Mouse (Mus musculus) brown adipose tissue, adult 24 weeks (tissue): Measurements from ENCODE around the gene Ipmk. TPM values are rescaled to one million over a fixed set of nuclear protein-coding genes. Genes with fewer than 3 reads are reported as not detected.

Source experiments
- H3K27ac ChIP-seq: fragments of 200-500 bp; replicated peaks from 2 replicates; pipeline ENCODE4 v1.5.1; 2012; ENCODE audit warnings: low read depth, mild to moderate bottlenecking, low read length
- H3K4me1 ChIP-seq: fragments of 200-500 bp; 2 replicates; pipeline ENCODE4 v1.6.1; 2012; ENCODE audit warnings: low read length, mixed read lengths; ENCODE audit not compliant: control insufficient read depth, insufficient read depth, insufficient read length
- H3K4me3 ChIP-seq: fragments of 200-500 bp; 2 replicates; pipeline ENCODE4 v1.5.1; 2012; ENCODE audit warnings: low read depth, mild to moderate bottlenecking, low read length, moderate library complexity; ENCODE audit not compliant: insufficient read depth
- polyA plus RNA-seq: library from polyadenylated mRNA; stranded (reverse); fragments of >200 nt; gene quantifications from 2 replicates; pipeline ENCODE4 v1.2.4, GENCODE M21; 2012; ENCODE audit not compliant: missing spikeins, insufficient read depth, insufficient read length

Gene Ipmk
- polyA plus RNA-seq, 1 experiment: 5.1 TPM

- Histone ChIP-seq H3K27ac (no peak overlapping the region), H3K4me1 (peaks cover 3% of the 10 kb centered on the region), H3K4me3 (peak overlapping the region; percentile 65)
Measured at GRCm38 (mm10) chr10:71346722-71347508, 648 bp upstream of the Ipmk start.

GRCm38 (mm10) chr10:71347964-71348636, 537 bp downstream of the Ipmk start:
- H3K4me1 ChIP-seq: peaks cover 3% of the 10 kb centered on the region
- peak overlapping the region; percentile 83 for H3K4me3 ChIP-seq
- peak overlapping the region; percentile 64 for H3K27ac ChIP-seq

- no peak overlapping the region for H3K27ac ChIP-seq
Measured at GRCm38 (mm10) chr10:71348637-71349280, 1.2 kb downstream of the Ipmk start.

GRCm38 (mm10) chr10:71349290-71349689, 1.7 kb downstream of the Ipmk start:
- H3K4me3 ChIP-seq: no peak overlapping the region
- no peak overlapping the region for H3K27ac ChIP-seq
- peaks cover 3% of the 10 kb centered on the region for H3K4me1 ChIP-seq

More at GRCm38 (mm10) chr10:71348637-71349280, 1.2 kb downstream of the Ipmk start:
- Histone ChIP-seq H3K4me3 (peak overlapping the region; percentile 83), H3K4me1 (peaks cover 3% of the 10 kb centered on the region)

- no peak overlapping the region for H3K4me3 ChIP-seq
- peaks cover 3% of the 10 kb centered on the region; the same call in 1 of the 2 replicates for H3K4me1 ChIP-seq
- H3K27ac ChIP-seq: no peak overlapping the region
Measured at GRCm38 (mm10) chr10:71351301-71351700, 3.7 kb downstream of the Ipmk start.

- Histone ChIP-seq H3K4me3 (no peak overlapping the region), H3K27ac (no peak overlapping the region)
Measured at GRCm38 (mm10) chr10:71353850-71354249, 6.3 kb downstream of the Ipmk start.

GRCm38 (mm10) chr10:71354947-71355346, 7.4 kb downstream of the Ipmk start:
- Histone ChIP-seq H3K4me3 (no peak overlapping the region), H3K27ac (no peak overlapping the region), H3K4me1 (no peaks in the 10 kb centered on the region)

More at GRCm38 (mm10) chr10:71353850-71354249, 6.3 kb downstream of the Ipmk start:
- H3K4me1 ChIP-seq: peaks cover 2% of the 10 kb centered on the region; the same call in 1 of the 2 replicates

- H3K4me3 ChIP-seq: no peak overlapping the region
- H3K27ac ChIP-seq: no peak overlapping the region
- H3K4me1 ChIP-seq: peaks cover 2% of the 10 kb centered on the region; the same call in 1 of the 2 replicates
Measured at GRCm38 (mm10) chr10:71361044-71361443, 13.5 kb downstream of the Ipmk start.

GRCm38 (mm10) chr10:71361836-71362562, 14.4 kb downstream of the Ipmk start:
- Histone ChIP-seq H3K4me3 (peak overlapping the region; percentile 32), H3K27ac (no peak overlapping the region), H3K4me1 (peaks cover 2% of the 10 kb centered on the region; the same call in 1 of the 2 replicates)

- H3K4me1 ChIP-seq: peaks cover 2% of the 10 kb centered on the region; the same call in 1 of the 2 replicates
- no peak overlapping the region for H3K27ac ChIP-seq
- H3K4me3 ChIP-seq: no peak overlapping the region
Measured at GRCm38 (mm10) chr10:71363440-71363839, 15.9 kb downstream of the Ipmk start.

GRCm38 (mm10) chr10:71363858-71364257, 16.3 kb downstream of the Ipmk start:
- peaks cover 2% of the 10 kb centered on the region; the same call in 1 of the 2 replicates for H3K4me1 ChIP-seq
- no peak overlapping the region for H3K27ac ChIP-seq
- H3K4me3 ChIP-seq: no peak overlapping the region

GRCm38 (mm10) chr10:71368128-71368940, 20.8 kb downstream of the Ipmk start:
- H3K4me3 ChIP-seq: no peak overlapping the region
- H3K27ac ChIP-seq: no peak overlapping the region
- no peaks in the 10 kb centered on the region; the same call in 1 of the 2 replicates for H3K4me1 ChIP-seq

- H3K27ac ChIP-seq: no peak overlapping the region
- no peak overlapping the region for H3K4me3 ChIP-seq
- peaks cover 2% of the 10 kb centered on the region for H3K4me1 ChIP-seq
Measured at GRCm38 (mm10) chr10:71369466-71369865, 21.9 kb downstream of the Ipmk start.

GRCm38 (mm10) chr10:71371881-71372280, 24.3 kb downstream of the Ipmk start:
- H3K4me1 ChIP-seq: peaks cover 2% of the 10 kb centered on the region
- no peak overlapping the region for H3K4me3 ChIP-seq
- H3K27ac ChIP-seq: no peak overlapping the region
